Mouse (Mus musculus) mouse trophoblast stem cell (cell line): Measurements from ENCODE around the gene Dnah1.

Source experiments
- in situ Hi-C, 2 experiments: fragments of 300-500 bp; cut with MseI, MboI; formaldehyde crosslinking; loops; 2 replicates in 1 of 2; 3 replicates in 1 of 2; pipeline ENCODE4 v1.15.1; 2025

Dnah1 gene

GRCm38 (mm10) chr14:31319546-31319945 is 4.2 kb downstream of the Dnah1 start:
- in situ Hi-C loops: no loop called here

GRCm38 (mm10) chr14:31317754-31318153 is 5.9 kb downstream of the Dnah1 start:
- in situ Hi-C loops: no loop called here

DNA sequence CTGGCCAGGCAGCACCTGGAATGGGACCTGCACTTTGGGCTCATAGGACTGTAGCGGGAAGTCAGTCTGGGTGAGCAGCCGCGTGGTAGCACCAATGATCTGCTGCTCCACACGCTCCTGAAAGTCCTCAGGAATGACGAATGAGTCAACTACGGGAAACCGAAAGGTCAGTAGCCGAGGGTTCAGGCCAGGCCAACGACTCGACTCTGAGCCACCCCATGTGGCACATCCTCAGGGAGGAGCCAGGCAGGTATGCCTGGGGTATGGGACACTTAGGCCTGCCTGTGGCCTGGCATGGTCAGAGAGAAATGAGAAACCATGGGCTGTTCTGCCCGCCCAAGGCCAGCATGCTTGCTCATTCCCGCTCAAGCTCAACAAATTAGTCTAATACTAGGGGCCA is 7.1 kb downstream of the Dnah1 start:
- in situ Hi-C loops: no loop called here

- in situ Hi-C loops: no loop called here
Observed at GRCm38 (mm10) chr14:31313192-31313591, 10.5 kb downstream of the Dnah1 start.

DNA sequence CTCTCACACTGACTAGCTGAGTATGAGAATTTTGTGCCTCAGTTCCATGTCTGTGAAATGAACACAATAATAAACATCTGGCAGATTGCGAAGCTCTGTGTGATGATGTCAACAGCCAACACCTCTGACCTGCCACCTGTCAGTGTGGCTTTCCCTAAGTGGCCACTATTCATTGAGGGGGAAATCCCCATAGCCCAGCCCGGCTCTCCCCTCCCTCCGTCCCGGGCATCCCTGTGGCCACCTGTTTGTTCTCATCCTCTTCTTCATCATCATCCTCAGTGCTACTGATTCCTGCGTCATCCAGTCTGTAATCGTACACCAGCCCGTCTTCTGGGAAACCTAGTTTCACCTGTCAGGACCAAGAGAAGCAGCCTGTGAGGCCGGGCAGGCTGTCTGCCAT is 38.0 kb downstream of the Dnah1 start:
- in situ Hi-C loops: no loop called here

DNA sequence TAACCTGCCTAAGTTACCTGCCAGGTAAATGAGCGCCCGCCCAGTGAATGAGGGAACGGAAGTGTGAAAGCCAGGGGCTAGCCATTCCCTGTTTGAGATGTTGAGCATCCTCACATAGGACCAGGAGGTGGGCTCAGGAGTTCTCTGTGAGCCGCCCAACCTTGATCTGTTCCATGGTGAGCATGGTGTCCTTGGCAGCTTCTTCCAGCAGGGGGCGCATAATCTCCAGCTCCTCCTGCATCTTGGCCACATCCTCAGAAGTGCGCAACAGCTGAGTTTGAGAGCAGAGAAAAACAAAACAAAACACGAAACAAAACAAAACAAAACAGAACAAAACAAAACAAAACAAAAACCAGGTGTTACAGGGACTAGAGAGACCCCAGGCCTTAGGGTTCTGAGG is 51.5 kb downstream of the Dnah1 start:
- in situ Hi-C loops: no loop called here

- in situ Hi-C loops: no loop called here
Observed at GRCm38 (mm10) chr14:31271121-31271520, 52.6 kb downstream of the Dnah1 start.

DNA sequence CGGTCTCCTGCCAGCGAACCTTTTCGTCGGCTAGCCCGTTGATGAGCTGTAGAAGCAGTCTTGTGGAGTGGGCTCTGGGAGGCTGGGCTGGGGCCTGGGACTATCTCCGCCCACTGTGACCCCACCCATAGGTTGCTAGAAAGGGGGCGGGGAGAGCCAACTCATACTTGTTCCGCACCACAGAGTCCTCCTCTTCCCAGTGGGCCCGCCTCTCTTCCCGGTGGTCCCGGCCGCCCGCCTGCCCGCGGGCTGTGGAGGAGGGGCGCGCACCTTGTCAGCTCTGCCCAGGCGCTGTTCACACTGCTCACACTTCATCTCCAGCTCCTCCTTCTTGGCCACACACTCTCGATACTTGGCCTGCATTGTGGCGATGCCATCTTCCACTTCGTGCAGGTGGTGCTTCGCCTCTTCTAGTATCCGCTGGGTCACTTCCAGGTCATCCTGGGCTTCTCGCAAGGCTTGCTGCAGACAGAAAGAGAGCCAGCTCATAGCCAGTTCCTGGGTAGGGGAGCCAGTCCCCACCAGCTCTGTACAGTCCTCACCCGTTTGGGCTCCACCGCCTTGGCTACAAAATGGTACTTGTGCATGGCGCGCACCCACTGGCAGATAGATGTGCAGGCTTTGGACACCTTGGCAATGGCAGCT is 54.1 kb downstream of the Dnah1 start:
- in situ Hi-C loops: no loop called here

DNA sequence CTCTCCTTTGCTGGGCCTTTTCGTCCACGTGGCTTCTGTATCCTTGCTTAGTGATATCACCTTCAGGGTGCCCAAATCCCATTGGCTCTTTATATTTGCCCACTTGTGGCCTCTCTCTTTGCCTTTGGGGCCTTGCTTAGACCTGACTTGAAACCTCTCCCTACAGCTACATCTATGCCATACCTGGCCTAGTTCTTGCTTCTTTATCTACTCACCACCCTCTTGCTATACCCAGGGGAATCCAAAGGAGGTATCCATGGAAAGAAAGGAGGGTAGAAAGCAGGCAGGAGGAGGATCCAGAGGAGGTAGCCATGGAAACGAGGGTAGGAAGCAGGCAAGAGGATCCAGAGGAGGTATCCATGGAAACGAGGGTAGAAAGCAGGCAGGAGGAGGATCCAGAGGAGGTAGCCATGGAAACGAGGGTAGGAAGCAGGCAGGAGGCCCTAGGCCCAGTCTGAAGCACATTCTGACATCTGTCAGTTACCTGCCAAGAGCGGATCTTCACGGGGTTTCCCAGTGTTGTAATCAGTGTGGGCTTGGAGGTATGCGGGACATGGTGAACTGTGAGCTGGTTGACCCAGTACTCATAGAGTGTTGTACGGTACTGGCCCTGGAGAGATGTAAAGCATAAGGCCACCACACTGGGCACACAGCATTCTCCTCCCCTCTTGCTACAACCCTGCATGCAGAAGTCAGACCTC is 55.2 kb downstream of the Dnah1 start:
- in situ Hi-C loops: no loop called here

DNA sequence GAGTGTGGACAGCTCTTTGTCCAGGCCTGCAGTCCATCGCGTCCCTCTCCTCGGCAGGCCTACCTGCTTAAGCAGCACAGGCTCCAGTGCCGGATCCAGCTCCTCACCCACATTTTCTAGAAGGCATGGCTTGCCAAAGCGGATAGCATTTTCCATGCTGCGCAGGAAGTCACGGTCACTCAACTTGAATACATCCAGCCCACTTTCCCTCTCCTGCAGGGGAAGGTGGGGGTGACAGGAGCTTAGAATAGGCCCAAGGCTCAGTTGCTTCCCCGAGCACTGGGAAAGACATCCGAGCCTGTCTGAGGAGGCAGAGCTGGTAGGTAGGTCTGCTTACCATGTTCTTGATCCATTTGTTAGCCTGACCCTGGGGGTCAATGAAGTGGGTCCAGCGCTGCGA is 56.0 kb downstream of the Dnah1 start:
- in situ Hi-C loops: no loop called here

DNA sequence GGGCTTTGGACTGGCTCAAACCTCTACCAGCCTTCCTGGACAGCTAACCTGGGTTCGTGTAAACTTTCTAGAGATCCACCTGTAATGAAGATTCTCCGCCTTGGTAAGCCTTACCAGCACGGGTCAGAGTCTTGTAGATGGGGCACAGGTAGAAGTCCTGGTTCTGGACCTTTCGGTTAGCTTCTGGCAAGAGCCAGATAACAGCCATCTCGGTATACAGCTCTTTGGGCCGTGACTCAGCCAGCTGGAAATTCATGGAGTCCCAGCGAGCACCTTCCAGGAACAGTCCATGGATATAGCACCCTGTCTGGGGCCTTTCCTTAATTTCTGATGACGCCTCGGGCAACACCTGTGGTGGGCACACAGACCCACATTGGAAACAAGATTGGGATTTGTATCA is 62.8 kb downstream of the Dnah1 start:
- in situ Hi-C loops: no loop called here

DNA sequence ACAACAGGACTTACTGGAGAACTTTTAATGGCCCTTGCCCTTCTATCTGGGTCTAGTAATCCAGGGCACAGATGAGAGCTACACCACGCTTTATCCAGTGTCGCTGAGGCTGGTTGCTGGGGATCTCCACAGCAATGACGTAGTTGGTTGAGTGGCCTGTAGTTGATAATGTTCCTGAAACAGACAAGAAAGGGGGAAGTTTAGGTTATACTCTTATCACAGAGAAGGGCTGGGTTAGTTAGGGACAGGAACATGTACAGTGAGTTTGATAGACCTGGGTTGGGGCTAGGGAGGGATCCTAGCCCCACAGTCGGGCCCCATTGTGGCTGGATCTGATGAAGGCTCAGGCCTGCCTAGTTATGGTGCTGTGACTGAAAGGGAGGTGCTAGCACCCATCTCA is 63.3 kb downstream of the Dnah1 start:
- in situ Hi-C loops: no loop called here

DNA sequence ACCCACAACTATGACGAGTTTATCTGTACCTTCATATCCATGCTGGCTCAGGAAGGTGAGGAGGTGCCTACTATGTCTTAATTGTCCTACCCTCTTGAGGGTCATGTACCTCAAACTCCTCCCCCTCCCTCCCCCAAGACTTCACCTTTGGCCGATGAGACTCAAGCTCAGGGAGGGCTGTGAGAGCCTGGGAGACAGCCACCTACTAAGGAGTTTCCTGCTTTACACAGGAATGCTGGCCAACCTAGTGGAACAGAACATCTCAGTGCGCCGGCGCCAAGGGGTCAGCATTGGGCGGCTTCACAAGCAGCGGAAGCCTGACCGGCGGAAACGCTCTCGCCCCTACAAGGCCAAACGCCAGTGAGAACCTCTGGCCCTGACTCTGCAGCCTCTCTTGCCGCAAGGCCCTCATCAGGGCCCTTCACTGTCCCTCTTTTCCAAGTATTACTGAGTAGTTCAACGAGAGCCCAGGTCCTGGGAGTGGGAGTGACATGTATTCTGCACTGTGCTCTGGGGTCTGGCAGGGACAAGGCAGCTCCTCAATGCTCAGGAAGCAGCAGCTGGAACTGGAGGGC is 65.1 kb downstream of the Dnah1 start:
- in situ Hi-C loops: no loop called here

GRCm38 (mm10) chr14:31252091-31252490 is 71.6 kb downstream of the Dnah1 start:
- in situ Hi-C loops: no loop called here

DNA sequence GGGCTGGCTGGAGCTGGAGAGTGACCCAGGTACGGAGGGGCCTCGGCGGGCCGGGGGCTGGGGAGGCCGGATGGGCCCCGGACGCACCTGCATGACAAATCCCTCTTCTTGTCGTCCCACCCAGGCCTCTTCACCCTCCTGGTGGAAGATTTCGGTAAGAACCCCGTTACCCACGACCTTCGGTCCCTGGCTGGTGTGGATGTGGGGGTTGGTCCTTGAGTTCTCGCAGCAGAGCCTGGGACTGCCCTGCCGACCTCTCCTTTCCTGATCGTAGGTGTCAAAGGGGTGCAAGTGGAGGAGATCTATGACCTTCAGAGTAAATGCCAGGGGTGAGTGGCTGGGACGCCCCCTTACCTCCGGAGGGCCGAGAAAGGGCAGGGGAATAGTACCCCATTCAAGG is 72.1 kb downstream of the Dnah1 start:
- in situ Hi-C loops: no loop called here

DNA sequence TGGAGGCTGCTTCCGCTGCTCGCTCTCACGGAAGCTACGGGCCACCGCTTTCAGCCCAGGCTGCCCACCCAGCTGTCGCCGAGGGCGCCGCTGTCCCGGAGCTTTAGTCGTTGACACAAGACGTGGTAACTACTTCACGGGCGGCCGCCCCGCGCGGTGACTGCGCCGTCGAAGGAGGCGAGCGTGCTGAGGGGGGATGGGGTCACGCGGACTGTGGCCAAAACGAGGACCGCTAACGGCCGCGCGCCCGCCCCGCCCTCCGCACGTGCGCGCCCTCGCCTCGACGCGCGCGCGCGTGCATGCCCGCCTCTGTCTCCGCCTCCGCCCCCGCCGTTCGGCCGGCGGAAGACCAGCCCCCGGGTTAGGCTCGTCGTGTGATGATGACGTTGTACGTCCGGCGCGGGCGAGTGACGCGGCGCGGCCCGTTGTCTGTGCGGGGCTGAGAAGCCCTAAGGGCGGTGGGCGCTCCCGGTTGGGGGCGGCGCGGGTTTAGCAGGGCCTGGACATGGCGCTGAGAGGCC is 72.6 kb downstream of the Dnah1 start, which contains the start of the genes Phf7 and Bap1:
Gene Phf7, minus strand, starts transcription at position 234 of the 521 bp plus-strand sequence.
Gene Bap1, plus strand, starts transcription at position 367 of the 521 bp plus-strand sequence.
- in situ Hi-C loops: no loop called here

DNA sequence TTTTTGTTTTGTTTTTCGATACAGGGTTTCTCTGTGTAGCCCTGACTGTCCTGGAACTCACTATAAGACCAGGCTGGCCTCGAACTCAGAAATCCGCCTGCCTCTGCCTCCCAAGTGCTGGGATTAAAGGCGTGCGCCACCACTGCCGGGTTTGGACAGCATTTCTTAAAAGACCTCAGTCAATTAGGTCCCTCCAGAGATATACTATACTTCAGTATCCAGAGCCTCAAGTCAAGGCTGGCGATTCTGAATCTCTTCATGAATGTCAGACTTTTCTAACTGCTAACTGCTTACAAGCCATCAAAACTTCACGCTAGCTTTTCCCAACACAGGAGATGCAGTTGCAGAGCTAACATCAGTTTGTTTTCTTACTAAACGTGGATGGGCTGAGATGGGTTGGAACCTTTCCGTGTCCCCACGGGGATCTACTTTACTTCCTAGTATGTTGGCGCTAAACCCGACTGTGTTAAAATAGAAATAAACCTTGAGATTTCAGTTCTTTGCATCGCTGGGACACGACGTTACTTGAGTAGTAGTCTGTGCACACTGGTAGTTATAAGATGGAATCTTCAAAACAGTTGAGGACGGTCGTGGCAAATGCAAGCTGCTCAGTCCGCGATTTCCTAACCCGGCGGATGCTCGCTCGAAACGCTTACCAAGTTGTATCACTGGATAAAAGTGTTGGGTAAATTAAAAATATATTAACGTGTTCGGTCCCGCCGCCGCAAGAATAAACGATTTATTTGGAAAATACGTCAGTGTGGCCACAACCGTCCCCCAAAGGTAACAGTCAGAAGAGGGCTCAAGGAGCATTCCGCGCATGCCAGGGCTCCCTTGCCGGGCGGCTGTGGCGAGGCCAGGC is 73.2 kb downstream of the Dnah1 start:
- in situ Hi-C loops: no loop called here

DNA sequence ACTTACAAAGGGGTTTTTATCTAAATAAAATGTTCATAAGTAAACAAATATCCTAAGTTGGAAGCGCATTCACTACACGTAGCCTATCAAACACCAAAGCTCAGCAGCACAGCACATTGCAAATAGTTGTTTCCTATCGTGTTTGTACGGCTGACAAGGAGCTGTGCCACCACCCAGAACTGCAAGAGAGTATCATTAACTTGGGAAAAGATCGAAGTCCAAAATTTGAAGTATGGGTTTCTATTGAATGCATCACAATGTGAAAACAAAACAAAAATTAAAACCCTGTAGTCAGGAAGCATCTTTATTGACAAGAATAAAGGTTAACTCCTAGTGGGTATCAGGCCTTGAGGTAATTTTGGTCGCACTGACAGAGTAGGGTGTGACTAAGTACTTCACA is 75.3 kb downstream of the Dnah1 start:
- in situ Hi-C loops: no loop called here

- in situ Hi-C loops: no loop called here
Observed at GRCm38 (mm10) chr14:31245946-31246345, 77.8 kb downstream of the Dnah1 start.

DNA sequence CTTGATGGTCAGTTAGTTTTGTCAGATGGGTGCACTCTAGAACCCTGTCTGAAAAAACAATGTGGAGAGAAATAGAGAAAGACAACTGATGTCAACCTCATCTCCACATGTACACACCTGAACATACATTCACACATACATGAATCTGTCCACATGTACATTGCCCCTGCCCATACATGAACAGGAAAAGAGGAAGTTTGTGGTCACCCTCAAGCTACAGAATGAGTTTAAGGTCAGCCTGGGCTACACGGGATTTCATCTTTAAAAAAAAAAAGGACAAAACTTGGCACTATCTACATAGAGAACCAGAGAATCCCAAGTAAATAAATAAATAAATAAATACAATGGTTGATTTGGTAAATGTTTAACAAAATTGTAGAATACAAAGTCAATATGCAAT is 78.9 kb downstream of the Dnah1 start:
- in situ Hi-C loops: no loop called here

GRCm38 (mm10) chr14:31240528-31240927 is 83.2 kb downstream of the Dnah1 start:
- in situ Hi-C loops: no loop called here
